Mouse (Mus musculus) neural tube, embryonic 10.5 days (tissue): ENCODE results near the gene Sirt1.
"Not testable (repeated sequence)": the region's sequence is repeated elsewhere in the genome, so short reads cannot be mapped to it uniquely, and the experiment has no call there.

ENCODE experiments used
- DNase-seq: peaks from one replicate; pipeline ENCODE4 v3.0.0-alpha.2; 2017; ENCODE audit warnings: low spot score; ENCODE audit errors: extremely low spot score

The Sirt1 gene

GRCm38 (mm10) chr10:63388948-63389347 is 7.4 kb upstream of the Sirt1 start:
- no peak for DNase-seq

- DNase-seq: no peak
Measured at GRCm38 (mm10) chr10:63386991-63387390, 5.5 kb upstream of the Sirt1 start.

DNA sequence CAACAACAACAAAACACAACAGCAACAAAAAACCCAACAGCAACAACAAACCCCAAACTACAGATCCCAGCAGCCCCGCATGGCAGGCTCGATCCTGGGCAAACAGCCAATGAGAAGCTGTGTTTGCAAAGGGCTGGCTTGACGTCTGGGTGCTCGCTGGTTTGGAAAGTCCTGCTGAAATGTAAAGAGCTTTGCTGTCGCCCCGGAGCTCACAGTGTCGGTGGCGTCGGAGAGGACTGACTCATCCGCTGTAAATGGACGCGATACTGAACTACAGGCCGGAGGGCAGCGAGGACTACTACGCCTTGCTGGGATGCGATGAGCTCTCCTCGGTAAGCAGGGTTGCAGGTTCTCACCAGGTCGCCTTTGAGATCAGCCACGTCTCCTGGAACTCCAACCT is 4.9 kb upstream of the Sirt1 start:
- peak; percentile 62 for DNase-seq

- not testable (repeated sequence) for DNase-seq
Measured at GRCm38 (mm10) chr10:63385897-63386296, 4.4 kb upstream of the Sirt1 start.

DNA sequence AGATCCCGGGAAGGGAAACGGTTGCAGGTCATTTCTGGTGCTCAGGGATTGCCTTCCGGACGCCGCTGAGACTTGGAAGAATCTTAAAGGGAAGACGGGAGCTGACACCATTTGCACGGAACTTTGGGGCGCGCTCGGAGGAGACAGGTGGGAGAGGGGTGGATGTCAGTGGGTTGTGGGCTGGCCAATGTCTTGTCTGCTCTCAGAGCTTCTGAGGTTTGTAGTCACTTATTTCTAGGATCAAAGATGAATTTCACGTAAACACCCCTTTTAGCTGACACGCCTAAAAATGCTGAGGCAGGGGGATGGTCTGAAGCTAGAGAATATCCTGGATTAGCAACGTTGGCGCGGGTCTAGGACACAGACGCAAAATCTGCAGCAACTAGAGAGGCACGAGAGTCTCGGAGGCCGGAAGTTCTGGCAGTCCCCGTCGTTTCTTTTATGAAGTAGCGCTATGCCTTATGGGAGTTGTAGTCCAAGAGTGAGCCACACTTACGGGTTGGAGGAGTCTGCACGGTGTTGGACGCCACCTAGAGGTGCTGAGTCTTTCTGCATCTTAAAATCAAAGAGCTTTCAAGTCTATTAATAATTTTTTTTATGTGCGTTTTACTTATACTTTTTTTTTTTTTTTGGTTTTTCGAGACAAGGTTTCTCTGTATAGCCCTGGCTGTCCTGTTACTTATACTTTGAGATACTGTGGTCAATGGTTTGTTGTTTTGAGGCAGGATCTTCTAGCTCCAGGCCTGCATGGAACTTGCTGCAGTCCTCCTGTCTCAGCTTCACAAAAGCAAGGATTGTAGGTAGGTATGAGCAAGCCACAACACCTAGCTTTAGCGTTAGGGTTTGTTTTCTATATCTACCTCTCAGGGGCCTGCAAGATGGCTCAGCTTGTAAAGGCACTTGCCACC is 1.1 kb upstream of the Sirt1 start, which contains the start of gene Dnajc12:
Gene Dnajc12, plus strand, starts transcription at position 72 of the 908 bp plus-strand sequence.
- peak; percentile 79 for DNase-seq

DNA sequence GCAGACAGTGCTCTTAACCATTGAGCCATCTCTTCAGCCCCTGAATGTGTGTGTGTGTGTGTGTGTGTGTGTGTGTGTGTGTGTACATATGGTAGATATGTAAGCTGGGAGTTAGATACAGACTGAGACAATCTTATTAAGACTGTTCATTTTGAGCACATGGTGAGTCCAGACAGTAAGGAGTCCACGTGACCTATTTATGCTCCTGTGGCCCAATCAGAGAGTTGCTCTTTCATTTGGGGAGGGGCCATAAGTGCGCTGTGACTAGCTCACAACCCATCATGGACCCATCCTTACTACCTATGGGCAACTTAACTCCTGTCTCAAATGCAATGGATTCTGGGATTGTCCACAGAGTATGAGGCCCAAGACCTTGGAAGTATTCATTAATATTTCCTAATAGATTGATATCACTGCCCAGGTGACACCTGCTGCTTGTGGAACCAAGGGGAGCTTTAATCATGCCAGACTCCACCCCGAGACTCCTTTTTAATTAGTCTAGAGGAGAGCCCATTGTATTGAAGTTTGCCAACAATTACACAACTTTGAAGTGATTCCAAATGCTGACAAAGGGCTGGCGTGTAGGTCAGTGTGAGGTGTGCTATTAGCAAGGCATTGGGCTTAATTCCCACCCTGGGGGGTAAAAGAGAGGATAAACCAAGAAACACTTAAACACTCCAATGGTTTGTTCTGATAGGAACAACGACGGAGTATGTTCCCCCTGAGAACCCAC is 2.4 kb downstream of the Sirt1 start:
- no peak for DNase-seq

- peak; percentile 56 for DNase-seq
Measured at GRCm38 (mm10) chr10:63377468-63377867, 4.0 kb downstream of the Sirt1 start.

DNA sequence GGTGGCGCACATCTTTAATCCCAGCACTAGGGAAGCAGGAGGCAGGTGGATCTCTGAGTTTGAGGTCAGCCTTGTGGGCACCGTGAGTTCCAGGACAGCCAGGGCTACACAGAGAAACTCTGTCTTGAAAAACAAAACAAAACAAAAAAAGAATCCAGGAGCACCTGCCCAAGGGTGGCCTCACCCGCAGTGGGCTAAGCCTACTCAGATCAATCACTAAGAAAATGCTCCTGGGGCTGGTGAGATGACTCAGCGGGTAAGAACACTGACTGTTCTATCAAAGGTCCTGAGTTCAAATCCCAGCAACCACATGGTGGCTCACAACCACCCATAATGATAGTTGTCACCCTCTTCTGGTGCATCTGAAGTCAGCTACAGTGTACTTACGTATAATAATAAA is 5.2 kb downstream of the Sirt1 start:
- no peak for DNase-seq

GRCm38 (mm10) chr10:63368041-63368440 is 13.5 kb downstream of the Sirt1 start:
- DNase-seq: no peak

DNA sequence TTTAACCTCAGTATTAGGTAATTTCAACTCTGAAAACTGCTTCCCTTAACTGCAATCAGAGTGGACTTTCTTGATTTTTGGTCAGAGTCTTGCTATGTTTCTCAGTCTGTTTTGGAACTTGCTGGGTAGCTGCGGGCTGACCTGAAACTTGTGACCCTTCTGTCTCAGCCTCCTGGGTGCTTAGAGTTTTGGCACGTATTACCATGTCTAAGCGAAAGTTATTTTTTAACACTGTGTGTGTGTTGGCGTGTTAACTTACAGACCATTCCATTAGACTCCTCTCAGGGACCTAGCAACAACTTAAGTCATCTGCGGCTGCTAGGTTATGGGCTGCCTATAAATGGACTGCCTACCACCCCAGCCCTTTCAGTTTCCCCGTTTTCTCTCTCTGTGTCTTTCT is 14.1 kb downstream of the Sirt1 start:
- no peak for DNase-seq

GRCm38 (mm10) chr10:63365918-63366455 is 15.5 kb downstream of the Sirt1 start:
- DNase-seq: no peak

- no peak for DNase-seq
Measured at GRCm38 (mm10) chr10:63360502-63360901, 21.0 kb downstream of the Sirt1 start.

DNA sequence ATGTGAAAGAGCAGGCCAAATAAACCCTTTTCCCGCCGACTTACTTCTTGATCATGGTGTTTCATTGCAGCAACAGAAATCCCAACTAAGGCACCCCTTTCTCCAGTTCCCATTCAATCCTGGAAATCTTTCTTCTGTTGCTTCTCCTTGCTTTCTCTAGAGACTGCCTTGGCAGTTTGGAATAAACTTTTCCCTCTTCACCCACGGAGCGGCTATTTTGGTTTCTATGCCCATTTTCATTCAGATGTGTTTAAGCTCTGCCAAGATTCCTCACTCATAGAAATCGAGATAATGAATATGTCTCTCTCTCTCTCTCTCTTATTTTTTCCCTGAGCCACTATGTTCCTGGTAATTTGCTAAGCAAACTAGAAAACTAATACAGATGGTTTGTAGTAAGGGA is 29.4 kb downstream of the Sirt1 start:
- DNase-seq: no peak

- not testable (repeated sequence) for DNase-seq
Measured at GRCm38 (mm10) chr10:63351099-63351498, 30.4 kb downstream of the Sirt1 start.

DNA sequence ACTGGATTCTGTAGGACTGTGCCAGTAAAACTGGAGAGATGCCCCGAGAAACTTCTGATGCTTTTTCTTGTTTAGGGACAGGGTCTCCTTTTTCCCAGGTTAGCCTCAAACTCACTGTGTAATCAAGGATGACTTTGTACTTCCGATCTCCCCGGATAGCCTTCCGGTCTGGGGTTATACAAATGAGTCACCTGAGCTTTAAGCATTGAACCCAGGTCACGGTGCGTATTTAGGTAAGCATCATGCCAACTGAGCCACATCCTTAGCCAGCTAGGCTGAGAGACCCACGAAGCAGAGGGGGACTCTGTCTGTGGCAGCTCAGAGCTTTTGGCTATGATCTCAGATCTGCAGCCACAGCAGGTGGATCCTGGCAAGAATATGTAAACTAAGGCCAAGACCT is 30.8 kb downstream of the Sirt1 start:
- no peak for DNase-seq

- DNase-seq: no peak
Measured at GRCm38 (mm10) chr10:63348291-63348690, 33.2 kb downstream of the Sirt1 start.

DNA sequence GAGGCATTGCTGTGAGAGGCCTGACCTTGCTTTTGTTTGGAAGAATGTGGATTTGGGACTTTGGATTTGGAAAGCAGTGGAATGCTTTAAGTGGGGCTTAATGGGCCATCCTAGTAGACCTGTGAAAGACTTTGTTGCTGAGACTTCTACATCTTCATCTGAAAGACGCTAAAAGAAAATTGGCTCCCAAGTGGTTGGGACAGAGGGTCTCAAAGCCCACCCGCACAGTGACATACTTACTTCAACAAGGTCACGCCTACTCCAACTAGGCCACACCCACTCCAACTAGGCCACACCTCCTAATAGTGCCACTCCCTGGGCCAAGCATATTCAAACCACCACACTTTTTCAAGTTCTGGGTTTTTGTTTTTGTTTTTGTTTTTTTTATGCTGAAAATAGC is 36.8 kb downstream of the Sirt1 start:
- no peak for DNase-seq

DNA sequence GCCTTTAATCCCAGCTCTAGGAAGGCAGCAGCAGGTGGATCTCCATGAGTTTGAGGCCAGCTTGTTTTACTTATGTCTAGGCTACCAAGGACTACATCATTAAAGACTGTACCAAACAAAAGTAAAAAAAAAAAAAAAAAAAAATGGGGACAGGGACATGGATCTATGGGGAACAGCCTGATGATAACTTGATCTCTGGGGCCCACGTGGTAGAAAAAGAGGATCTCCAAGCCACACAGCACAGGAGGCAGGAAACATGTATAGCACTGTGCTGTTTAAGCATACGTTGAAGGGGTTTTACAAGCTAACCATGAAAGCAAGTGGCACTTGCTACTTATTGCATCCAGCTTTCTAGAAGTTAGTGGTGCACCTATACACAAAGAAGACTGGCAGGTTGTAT is 40.2 kb downstream of the Sirt1 start:
- no peak for DNase-seq

DNA sequence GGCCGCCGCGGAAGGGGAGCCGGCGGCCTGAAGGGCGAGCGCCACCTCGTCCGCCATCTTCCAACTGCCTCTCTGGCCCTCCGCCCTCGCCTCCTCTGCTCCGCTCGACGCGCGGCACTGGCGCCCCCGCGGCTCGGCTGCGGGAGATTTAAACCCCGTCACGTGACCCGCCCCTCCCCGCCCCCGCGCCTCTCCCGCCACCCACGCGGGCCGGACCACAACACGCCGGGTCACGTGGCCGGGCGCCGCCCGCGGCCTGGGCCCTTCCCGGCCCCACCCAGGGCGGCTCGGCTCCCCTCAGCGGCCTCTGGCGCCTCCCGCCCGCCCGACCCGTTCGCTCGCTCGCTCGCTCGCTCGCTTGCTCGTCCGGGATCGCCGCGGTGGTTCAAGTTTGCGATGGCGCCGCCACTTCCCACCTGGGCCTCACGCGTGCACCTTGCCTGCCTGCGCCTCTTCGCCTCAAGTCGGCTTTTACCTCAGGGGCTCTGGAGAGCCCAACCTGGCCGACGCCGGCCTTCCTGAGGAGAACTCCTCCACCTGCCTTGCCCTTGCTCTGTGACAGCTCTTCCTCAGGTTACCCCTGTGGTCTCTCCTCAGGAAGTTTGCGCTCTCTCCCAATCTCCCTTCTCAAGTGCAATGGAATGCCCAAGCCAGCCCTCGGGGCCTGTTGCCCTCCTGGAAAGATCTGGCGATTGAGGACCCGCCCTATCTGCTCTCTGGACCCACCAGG is 42.4 kb downstream of the Sirt1 start:
- DNase-seq: peak; percentile 93

GRCm38 (mm10) chr10:63337951-63338836 is 43.3 kb downstream of the Sirt1 start:
- DNase-seq: peak; percentile 69
